Mouse (Mus musculus): Measurements from ENCODE around the gene Ncln. TPM values are rescaled to one million over a fixed set of nuclear protein-coding genes. Genes with fewer than 3 reads are reported as not detected.

The Ncln gene
- total RNA-seq, 4 experiments from 2014 or later = 115 to 136 (median 123) TPM

DNA sequence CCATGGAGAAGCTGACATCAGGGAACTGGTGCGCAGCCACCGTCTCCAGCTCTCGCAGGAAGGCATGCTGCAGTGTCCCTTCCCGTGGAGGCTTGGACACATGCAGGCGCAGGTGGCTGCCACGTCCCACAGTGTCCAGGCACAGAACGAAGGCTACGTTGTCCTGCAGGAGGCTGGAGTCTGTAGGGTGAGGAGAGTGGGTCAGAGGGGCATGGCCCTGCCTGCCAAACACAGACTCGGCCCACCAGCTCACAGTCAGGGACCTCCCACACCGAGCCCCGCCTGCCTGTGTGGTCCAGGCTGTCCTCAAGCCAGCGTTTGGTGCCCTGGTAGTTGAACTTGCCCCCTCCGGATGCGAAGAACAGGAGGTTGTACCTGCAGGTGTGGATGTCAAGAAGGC is 6.3 kb downstream of the Ncln start:
- no peak for DNase-seq

DNA sequence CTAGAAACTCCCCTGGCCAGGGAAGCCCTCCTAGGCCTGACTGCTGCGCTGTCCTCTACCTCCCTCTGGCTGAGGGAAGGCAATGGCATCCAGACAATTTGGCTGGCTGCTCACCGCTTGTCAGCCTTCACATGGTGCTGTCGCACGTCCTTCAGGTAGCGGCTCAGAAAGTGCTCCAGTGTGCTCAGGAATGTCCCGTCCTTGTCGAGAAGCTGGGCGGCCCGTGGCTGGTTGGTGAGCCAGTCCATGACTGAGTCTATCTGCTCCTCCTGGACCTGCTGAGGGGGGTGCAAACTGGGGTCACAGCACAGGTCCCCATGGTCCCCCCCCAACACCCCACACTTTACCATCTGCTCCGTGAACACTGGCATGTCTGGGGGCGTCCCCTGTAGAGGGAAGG is 8.1 kb downstream of the Ncln start:
- no peak for DNase-seq

DNA sequence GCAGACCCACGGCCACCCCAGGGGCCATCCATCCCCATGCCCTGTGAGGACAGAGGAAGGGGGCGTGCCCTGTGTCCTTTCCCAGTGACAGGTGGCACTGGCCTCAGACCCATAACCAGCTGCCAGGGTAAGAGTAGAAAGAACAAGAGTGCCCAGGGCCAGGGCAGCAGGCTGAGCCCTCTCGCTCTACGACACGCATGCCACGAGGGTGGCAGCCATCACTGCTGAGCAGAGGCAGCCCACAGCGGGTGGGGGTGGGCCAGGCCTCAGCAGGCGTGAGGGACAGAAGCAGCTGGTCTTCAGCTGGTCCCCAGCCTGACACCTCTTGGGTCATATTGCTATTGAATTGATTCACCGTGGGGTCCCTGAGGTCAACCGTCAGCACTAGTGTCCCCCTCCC is 9.7 kb downstream of the Ncln start:
- DNase-seq = no peak

DNA sequence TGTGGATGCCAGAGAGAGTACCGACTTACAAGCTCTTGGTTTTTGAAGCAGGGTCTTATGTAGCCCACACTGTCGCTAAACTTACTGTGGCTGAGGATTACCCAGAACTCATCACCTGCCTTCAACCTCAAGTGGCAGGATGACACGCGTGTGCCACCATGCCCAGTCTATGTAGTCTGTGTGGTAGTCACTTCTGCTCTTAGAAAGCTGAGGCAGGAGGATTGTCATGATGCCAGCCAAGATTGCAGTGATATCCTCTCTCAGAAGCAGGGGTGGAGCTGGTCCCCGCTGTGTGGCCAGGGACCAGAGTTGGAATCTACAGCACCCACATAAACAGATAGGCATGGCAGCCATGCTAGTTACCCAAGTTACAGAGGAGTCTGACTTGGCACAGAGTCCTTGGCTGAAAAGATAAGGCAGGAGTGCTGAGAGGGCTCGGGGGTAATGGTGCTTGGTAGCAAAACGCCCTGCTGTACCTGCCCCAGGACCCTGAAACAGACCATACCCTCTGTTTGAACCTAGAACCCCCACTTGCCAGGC is 10.6 kb downstream of the Ncln start:
- DNase-seq = no peak

DNA sequence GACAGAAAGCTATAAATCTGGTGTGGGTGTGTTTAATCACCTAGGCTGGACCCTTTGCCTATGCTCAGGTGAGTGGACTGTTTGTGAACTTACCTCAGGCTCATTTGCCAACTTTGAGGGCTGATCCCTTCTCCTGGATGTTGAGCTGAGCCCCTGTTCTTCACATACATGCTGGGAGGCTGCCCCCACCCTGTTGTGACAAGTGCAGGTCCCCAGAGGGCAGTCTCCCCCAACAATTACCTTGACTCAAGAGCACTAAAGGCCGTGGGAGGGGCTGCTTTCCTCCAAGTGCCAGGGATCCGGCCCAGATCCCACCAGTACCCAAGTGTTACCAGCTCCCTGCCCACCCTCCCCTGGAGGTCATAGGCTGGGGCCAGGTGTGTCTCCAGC is 11.1 kb downstream of the Ncln start:
- DNase-seq = no peak

DNA sequence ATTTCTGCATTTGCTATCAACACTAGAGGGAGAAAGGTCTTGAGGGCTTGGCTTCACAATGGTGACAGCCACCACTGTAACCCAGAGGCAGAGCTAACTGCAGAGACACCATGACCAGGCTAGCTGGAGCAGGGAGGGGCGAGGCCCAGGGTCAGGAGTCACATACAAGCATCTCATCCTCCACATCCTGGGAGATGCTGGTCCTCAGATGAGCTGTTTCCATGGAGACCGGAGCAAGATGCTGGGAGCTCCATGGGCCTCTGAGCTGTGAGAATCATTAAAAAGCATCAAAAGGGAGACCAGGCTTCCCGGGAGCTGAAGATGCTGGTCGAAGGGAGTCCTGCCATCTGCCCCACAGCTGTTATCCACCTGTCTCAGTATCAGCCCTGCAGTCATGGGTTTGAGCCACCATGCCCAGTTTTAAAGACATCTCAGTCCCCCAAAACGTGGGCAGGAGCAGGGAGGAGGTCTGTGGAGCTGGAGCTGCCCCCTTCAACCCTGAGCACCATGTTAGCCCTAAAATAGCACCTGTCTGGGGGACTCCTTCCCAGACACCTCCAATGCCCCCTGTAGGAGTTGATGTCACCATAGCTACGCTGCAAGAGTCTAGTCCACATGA is 11.6 kb downstream of the Ncln start:
- no peak for DNase-seq

DNA sequence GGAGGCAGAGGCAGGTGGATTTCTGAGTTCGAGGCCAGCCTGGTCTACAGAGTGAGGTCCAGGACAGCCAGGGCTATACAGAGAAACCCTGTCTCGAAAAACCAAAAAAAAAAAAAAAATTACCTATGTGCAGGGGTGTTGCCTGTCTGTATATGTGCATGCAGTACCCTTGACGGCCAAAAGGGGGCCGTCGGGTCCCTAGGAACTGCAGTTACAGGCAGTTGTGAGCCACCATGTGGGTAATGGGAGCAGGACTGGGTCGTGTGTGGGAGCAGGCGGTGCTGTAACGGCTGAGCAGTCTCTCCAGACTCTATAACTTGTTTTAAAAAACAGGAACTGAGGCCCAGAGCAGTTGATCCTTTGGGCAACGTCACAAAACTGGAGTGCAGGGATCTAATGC is 12.2 kb downstream of the Ncln start:
- DNase-seq = no peak

DNA sequence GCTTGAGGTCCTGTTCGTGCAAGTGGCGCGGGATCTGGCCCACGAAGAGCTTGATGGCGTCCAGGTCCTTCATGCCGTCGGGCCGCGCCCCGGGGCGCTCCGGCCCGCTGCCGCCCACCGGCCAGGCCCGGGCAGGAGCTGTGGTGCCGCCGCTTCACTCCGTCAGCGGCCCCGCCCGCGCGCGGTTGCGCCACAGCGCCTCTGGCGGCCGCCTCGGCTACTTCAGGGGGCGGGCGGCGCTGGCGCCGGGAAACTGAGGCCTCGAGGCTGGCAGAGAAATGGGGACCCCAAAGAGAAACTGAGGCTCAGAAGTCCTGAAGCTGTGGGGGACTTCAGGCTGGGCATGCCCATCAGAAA is 13.7 kb downstream of the Ncln start, which contains the start of gene Celf5:
TSS of gene Celf5 (minus strand) at position 177 of the 357 bp plus-strand sequence.
- no peak for DNase-seq

DNA sequence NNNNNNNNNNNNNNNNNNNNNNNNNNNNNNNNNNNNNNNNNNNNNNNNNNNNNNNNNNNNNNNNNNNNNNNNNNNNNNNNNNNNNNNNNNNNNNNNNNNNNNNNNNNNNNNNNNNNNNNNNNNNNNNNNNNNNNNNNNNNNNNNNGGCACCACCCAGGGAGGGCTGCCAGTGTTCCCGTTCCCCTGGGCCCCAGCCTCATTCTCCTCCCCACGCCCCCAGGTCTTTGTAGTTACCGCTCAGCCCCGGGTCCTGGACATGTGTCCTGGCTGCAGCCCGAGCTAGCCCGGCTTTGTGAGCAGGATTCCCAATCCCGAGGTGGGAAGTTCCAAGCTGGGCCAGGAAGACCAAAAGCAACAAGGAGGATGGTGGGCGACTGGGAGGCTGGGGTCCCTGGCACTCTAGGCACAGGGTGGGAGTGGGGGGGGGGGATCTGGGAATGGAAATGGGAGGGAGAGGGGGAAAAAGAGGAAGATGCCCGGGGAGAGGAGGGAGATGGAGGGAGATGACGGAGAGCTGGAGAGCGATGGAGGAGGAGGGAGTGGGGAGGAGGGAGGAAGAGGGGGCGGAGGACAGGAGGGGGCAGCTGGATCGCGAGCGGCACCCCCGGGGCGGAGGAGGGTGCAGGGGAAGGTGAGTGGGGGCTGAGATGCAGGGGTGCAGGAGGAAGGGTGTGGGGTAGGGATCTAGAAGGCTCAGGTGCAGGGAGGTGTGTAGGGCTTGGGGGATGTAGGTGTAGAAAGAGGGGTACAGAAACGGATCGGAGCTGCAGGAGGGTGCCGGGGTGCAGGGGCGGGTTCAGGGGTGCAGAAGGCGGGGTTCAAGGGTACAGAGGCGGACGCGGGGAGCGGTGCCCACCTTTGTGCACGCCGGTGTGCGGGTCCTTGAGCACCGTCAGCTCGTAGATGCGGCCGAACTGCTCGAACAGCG is 14.3 kb downstream of the Ncln start:
- no peak for DNase-seq

DNA sequence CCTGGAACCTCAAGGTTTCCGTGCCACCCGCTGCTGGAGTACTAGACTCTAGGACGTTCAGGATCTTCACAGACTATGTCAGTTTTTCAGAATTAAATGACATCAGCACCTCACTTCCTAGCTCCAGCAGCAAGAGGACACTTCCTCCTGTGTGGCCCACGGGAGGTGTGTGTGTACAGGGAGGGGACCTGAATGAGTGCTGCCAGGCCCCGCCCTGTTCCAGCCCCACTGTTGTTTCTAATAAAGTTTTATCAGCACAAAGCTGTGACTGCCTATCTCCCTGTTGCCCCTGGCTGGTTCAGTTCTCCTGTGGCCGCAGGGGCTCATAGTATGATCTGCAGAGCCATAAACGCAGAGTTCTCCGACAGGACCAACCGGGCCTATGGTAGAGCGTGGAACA is 21.7 kb downstream of the Ncln start:
- no peak for DNase-seq

DNA sequence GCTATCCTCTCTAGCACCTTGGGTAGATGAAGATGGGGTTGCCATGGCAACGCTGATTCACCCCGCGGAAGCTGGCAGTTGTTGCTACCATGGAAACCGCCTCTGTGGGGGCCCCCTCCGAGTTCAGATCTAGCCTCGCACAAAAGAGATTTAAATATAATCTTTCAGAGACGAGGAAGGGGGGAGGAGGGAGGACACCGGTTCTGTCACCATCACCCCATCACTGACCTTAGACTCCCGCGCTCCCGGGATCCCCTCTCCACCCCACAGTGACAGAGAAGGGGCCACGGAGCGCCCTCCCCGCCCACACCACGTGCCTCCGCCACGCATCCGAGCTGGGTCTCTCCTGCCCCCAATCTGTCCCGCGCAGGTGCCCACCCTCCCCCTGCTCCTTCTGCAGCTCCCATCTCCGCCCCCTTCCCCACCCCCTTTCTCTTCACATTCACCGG is 23.2 kb downstream of the Ncln start:
- no peak for DNase-seq

DNA sequence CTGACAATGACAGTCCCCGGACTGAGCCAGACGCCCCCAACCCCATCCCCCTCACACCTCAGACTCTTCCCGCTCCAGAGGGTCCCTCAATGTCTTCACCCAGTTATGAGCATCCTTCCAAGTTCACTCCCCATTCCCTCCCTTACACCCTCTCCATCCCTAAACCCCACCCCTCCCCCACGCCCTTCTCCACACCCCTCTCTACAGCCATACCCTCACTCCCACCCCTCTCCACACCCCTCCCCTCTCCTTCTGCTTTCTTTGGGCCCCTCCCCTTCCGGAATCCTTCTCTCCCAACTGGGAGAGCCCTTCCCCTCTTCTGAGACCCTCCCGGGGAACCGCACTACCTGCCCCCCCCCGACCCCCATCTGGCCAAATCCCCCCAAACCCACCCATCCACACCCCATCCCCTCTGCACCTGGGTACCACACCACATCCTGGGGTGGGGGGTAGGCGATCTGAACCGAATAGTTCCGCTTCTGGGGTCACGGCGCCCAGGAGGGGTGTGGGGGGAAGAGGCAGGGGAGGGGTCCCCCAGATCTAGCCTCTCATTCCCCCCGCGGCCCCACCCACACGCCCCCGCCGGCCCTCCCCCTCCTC is 23.7 kb downstream of the Ncln start:
- DNase-seq = no peak

DNA sequence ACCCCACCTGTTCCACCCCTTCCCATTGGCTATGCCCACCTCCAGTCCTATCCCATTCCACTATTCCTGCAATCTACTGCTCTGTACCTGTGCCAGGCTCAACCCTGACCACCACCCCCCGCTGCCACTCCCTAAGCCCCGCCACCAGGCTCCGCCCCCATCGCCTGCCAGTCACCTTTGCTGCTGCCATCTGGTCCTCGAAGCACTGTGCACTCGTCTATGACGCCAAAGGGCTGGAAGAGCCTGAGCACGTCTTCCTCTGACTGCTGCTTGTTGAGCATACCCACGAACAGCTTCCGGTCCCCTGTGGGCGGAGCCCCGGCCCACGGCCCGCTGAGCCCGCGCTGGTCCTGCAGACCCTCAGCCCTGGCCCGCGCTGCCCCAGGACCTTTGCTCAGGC is 25.7 kb downstream of the Ncln start:
- no peak for DNase-seq

DNA sequence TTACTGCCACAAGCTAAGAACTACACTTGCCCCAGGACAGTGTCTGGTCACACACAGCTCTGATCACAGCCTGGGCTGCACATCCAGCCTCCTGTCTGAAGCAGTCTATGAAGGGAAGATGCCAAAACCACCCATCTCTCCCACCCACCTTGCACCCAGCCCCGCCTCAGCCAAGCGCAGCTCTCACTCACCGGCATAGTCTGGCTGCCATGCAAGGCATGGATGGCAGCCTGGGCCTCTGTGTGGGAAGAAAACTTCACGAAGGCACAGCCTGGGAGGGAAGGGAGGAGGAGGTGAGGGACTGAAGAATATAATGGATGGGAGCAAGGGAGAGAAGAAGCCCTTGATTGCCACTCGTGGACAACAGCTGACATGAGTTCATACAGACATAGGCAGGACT is 26.9 kb downstream of the Ncln start:
- no peak for DNase-seq

DNA sequence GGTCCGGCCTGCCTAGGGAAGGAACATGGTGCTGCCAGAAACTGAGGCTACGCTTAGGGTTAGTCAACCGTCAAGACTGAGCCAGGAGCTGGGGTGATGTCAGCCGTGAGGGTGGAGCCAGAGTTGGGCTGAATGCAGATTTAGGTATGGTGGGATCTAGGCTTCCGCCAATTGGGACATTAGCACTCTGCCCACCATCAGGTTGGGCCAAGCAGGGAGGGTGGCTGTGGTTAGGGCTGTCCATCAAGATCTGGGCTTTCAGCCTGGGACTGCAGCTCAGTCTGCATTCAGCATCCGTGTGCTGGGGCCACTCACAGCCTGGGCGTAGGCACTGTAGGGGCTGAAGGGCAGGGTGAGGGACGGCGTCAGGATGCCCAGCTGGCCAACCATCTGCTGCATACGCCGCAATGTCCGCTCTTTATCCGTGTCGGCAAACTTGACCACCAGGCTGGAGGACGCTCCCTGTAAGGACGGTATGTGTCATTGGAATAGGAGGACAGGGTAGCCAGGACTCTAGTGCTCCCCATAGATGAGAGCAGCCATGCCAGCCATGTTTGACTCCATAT is 28.4 kb downstream of the Ncln start:
- no peak for DNase-seq

DNA sequence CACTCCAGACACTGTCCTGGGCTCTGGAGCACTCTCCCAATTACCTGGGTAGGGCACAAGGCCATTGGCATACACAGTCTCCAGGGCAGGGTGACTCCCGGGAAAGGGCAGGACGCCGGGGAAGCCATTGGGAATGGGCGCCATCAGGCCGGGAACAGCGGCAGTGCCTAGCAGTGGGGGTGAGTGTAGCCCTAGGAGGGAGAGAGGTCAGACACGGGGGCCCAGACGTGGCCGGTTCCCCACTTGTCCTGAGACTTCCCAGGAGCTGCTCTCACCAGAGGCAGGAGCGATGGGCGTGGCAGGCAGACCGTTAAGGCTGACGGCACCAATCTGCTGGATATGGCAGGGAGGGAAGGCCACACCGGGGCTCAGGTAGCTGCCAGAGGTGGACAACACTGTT is 29.3 kb downstream of the Ncln start:
- DNase-seq = no peak

DNA sequence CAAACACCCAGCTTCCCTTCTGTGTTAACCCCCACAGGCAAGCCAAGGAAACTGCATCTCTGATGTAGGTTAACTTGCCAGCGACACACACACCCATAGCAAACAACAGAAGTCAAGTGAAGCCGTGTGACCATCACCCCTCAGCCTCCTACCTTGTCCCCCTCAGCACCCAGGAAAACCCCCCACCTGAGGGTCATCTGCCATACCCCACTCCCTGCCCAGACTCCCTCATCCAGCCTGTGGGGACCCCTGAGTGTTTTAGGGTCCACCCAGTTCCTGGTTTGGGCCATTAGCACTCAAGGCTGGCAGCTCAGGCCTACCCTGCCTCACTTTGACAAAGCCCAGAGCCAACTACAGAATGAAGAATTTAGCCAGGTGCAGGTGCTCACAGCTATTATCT is 30.1 kb downstream of the Ncln start:
- no peak for DNase-seq

DNA sequence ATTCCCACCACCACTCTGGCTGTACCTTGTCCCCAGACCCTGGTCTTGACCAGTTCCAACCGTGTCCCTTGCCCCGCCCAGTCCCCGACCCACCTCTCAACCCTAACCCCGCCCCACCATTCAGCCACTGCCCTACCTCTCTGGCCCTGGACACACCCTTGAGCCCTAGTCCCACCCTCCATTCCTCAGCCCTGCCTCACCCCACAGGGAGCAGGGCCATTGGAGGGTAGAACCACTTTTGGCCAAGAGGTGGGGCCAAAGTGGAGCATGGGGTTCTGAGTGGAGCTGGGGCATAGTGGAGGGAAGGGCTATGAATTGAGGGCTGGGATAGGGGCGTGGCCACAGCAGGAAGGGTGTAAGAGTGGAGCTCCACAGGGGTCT is 30.9 kb downstream of the Ncln start:
- no peak for DNase-seq

DNA sequence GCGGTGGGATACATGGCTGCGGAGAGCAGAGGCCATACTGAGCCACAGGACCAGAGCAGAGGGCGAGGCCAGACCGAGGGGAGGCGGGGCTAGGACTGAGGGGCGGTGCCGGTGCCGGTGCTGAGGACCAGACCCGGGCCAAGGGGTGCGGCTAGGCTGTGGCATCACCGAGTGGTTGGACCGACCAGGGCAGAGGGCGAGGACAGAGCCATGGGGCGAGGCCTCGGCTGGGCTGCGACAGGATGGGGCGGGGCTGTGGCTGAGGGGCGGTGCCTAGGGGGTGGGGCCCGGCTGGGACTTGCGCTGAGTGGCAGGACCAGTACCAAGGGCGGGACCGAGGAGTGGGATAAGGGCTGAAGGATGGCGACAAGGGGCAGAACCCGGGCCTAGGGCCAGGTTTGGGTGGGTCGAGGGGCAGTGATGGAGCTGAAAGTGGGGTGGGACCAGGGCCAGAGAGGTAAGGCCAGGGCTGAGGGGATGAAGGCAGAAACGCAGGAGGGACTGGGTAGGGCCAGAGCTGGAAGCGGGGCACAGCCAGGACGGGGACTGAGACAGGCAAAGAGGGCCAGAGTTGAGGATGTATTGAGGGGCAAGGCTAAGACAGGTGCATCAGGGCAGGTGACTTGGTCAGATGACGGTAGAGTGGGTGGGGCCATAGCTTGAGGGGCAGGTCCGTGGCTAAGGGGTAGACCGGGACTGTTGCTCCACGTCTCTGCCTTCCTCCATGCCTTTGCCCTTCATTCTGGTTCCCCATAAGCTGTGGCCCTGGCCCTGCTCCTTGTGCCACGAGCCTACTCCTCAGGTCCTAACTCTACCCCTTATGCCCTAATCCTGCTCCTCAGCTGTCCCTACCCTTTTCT is 31.6 kb downstream of the Ncln start:
- DNase-seq = no peak

DNA sequence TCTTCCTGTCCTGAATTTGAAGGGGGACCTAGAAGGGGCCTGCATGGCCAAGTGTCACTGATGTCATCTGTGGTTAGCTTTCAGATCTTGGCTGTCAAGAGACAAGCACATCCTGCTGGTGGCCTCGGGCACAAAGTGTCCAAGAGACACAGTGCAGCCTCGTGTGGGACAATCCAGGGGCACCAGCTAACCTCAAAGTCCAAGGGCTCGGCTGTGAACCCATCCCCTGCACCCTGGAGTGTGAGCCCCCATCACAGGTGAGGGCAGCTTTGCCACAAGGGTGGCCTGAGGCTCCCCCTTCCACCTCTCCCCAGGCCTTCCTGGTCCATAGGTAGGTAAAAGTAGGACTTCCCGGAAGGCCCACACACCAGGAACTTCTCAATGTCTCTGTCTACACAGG is 32.7 kb downstream of the Ncln start:
- no peak for DNase-seq

DNA sequence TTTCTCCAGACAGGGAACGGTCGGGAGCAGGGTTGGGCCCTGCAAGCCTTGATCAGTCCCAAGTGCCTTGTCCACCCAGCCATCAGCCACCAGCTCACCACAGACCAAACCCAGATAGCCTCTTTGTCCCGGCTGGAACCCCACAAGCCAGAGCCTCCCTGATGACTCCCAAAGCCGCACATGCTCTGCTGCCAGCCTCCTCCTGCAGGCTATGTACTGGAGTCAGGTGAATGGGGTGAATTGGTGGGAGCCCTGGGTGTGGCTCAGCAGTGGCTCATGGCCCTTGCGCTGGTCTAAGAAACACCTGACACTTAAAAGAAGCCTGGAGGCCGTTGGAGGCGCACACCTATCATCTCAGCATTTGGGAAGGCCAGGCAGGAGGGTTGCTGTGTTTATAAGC is 33.3 kb downstream of the Ncln start:
- DNase-seq = no peak

DNA sequence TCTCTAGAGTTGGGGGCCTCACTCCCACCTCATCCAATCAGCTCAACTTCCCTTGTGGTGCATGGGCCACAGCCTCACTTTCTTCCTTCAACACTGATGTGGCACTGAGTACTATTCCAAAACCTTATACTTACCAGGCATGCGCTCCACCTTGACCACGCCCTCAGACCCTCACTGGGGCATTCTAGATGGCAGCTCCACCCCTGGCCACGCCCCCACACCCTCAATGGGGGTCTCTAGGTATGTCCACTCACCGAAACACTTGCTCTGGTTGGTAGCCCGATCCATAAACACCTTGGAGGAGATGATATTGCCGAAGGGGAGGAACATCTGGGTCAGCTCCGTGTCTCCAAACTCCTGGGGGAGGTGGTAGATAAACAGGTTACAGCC is 33.8 kb downstream of the Ncln start:
- DNase-seq = no peak
